Mouse (Mus musculus) left cerebral cortex, postnatal 4 days (tissue): ENCODE results near the gene Haus3. TPM values are rescaled to one million over a fixed set of nuclear protein-coding genes. Genes with fewer than 3 reads are reported as not detected.

Experiments
- DNase-seq: peaks from one replicate; pipeline ENCODE4 v3.0.0-alpha.2; 2022
- intact Hi-C: fragments of 180-260 bp; cut with DNase I; formaldehyde crosslinking; loops from one replicate; pipeline ENCODE4 v1.15.1; 2025
- total RNA-seq, 2 experiments: library from RNA; stranded (reverse); gene quantifications; 2 replicates each; pipeline ENCODE4 v1.2.3; 2021

The Haus3 gene
- total RNA-seq, 2 experiments from 2014 or later: 5.8 to 7.4 TPM

GRCm38 (mm10) chr5:34132731-34133130, 36.6 kb downstream of the Haus3 start:
- DNase-seq: no peak
- intact Hi-C loops: no loop called here

GRCm38 (mm10) chr5:34124131-34124530, 45.2 kb downstream of the Haus3 start:
- intact Hi-C loops: no loop called here
- DNase-seq: no peak

- DNase-seq: peak; percentile 13
- intact Hi-C loops: no loop called here
These were observed 50.0 kb downstream of the Haus3 start for GRCm38 (mm10) chr5:34119121-34119856.

GRCm38 (mm10) chr5:34105681-34106080, 63.6 kb downstream of the Haus3 start:
- intact Hi-C loops: no loop called here
- no peak for DNase-seq

Other genes starting within 250 kb of the Haus3 start
- 10 to 100 TPM; 23.3 to 24.3 TPM for gene Nelfa, start 233.1 kb downstream of the Haus3 start, total RNA-seq
- 100 to 1,000 TPM; 238 to 239 TPM for gene Gm1673, start 186.1 kb downstream of the Haus3 start, total RNA-seq
- gene Nat8l, start 173.5 kb downstream of the Haus3 start, total RNA-seq: 10 to 100 TPM; 40.4 to 41.3 TPM
- gene Poln, start 79 bp downstream of the Haus3 start, total RNA-seq: 1 to 10 TPM in 1 of 2 experiments, under 1 TPM in 1; 0.68 to 1.7 TPM
- gene Mxd4, start 18.2 kb upstream of the Haus3 start, total RNA-seq: 10 to 100 TPM; 60.6 to 65.7 TPM
- gene Zfyve28, start 118.9 kb upstream of the Haus3 start, total RNA-seq: 10 to 100 TPM; 18.7 to 19.9 TPM
- gene Cfap99, start 119.1 kb upstream of the Haus3 start, total RNA-seq: under 1 TPM; 0.30 to 0.38 TPM
- 100 to 1,000 TPM; 102 to 103 TPM for gene Rnf4, start 166.8 kb upstream of the Haus3 start, total RNA-seq
- gene Fam193a, start 200.4 kb upstream of the Haus3 start, total RNA-seq: 10 to 100 TPM; 62.9 to 63.4 TPM